Mouse (Mus musculus) hindbrain, embryonic 12.5 days (tissue): ENCODE data around the gene Maged2. TPM values are rescaled to one million over a fixed set of nuclear protein-coding genes. Genes with fewer than 3 reads are reported as not detected.
A peak's percentile ranks its signal among the peaks of the same experiment; 100 is the strongest.
"Not testable (repeated sequence)": the region's sequence is repeated elsewhere in the genome, so short reads cannot be mapped to it uniquely, and the experiment has no call there.

Experiments used
- ATAC-seq: fragments of 200-750 bp; cut with Nextera tagmentation; 2 replicates; pipeline ENCODE4 v1.8.0; 2017; ENCODE audit warnings: moderate TSS enrichment; ENCODE audit not compliant: low FRiP score
- H3K27ac ChIP-seq: fragments of 300-500 bp; sonication (generic); 2 replicates; pipeline ENCODE4 v1.5.1; 2016; ENCODE audit warnings: mild to moderate bottlenecking
- H3K27me3 ChIP-seq: fragments of 300-500 bp; sonication (generic); 2 replicates; pipeline ENCODE4 v1.6.1; 2016; ENCODE audit warnings: mild to moderate bottlenecking
- H3K36me3 ChIP-seq: fragments of 300-500 bp; sonication (generic); 2 replicates; pipeline ENCODE4 v1.6.1; 2016; ENCODE audit warnings: mild to moderate bottlenecking
- H3K4me1 ChIP-seq: fragments of 300-500 bp; sonication (generic); 2 replicates; pipeline ENCODE4 v1.6.1; 2016
- H3K4me2 ChIP-seq: fragments of 300-500 bp; sonication (generic); replicated peaks from 2 replicates; pipeline ENCODE4 v1.6.1; 2016; ENCODE audit warnings: mild to moderate bottlenecking
- H3K4me3 ChIP-seq: fragments of 300-500 bp; sonication (generic); 2 replicates; pipeline ENCODE4 v1.5.1; 2016; ENCODE audit warnings: mild to moderate bottlenecking
- H3K9ac ChIP-seq: fragments of 300-500 bp; sonication (generic); 2 replicates; pipeline ENCODE4 v1.6.1; 2016; ENCODE audit warnings: mild to moderate bottlenecking, moderate library complexity
- H3K9me3 ChIP-seq: fragments of 300-500 bp; sonication (generic); replicated peaks from 2 replicates; pipeline ENCODE4 v1.6.1; 2016; ENCODE audit warnings: mild to moderate bottlenecking
- WGBS: fragments of 180-500 bp; shearing (Covaris S2); methylation state at CpG from one replicate; pipeline ENCODE4 v1.1.7; 2016; 5-methylcytosine and 5-hydroxymethylcytosine counted together
- polyA plus RNA-seq: library from polyadenylated mRNA; unstranded; fragments of >200 nt; fragmentation: Nextera tagmentation; extraction: Ambion mirVana; gene quantifications from 2 replicates; pipeline ENCODE4 v1.2.1, GENCODE M21; 2016

The Maged2 gene
- 456 and 471 TPM in 2 replicates for polyA plus RNA-seq

GRCm38 (mm10) chrX:150814139-150814469 lies at the start of gene Maged2:
Gene Maged2 (minus strand): TSS chrX:150814345.
- Histone ChIP-seq H3K9ac (peak within 1 kb of the TSS; percentile 53), H3K9me3 (no peaks in the 10 kb centered on the region), H3K27ac (peak within 1 kb of the TSS; percentile 82), H3K36me3 (peaks cover 19% of the 10 kb centered on the region), H3K4me2 (peak within 1 kb of the TSS; percentile 50), H3K4me1 (0 out of 2 replicates have a peak, but pooled peaks cover 2% of the 10 kb centered on the region), H3K27me3 (no peaks in the 10 kb centered on the region; the same call in 1 of the 2 replicates), H3K4me3 (peak within 1 kb of the TSS; percentile 46)
- ATAC-seq = peak; percentile 39
- WGBS = 28% methylated on average over 7 of the region's 7 CpGs

- no peak overlapping the region for H3K4me2 ChIP-seq
- ATAC-seq = no peak
- WGBS = 67% methylated on average over 8 of the region's 8 CpGs
Measured at GRCm38 (mm10) chrX:150848230-150848629, 34.1 kb upstream of the Maged2 start.

GRCm38 (mm10) chrX:150845480-150846205 lies 31.5 kb upstream of the Maged2 start:
- peak; percentile 88 for ATAC-seq
- H3K4me3 ChIP-seq, H3K36me3 ChIP-seq, H3K9ac ChIP-seq, H3K27me3 ChIP-seq, H3K4me1 ChIP-seq, H3K27ac ChIP-seq, H3K9me3 ChIP-seq, H3K4me2 ChIP-seq: not testable (repeated sequence)
- WGBS = 77% methylated on average over 4 of the region's 10 CpGs

More at GRCm38 (mm10) chrX:150848230-150848629, 34.1 kb upstream of the Maged2 start:
- Histone ChIP-seq H3K27me3 (0 out of 2 replicates have a peak, but pooled peaks cover 3% of the 10 kb centered on the region), H3K9ac (no peak overlapping the region), H3K4me3 (no peak overlapping the region), H3K27ac (no peak overlapping the region), H3K36me3 (no peaks in the 10 kb centered on the region), H3K4me1 (no peaks in the 10 kb centered on the region), H3K9me3 (no peaks in the 10 kb centered on the region)

GRCm38 (mm10) chrX:150843257-150843656 lies 29.1 kb upstream of the Maged2 start:
- H3K27ac ChIP-seq, H3K36me3 ChIP-seq, H3K9me3 ChIP-seq, ATAC-seq, H3K4me2 ChIP-seq, H3K27me3 ChIP-seq, H3K4me3 ChIP-seq, H3K9ac ChIP-seq, H3K4me1 ChIP-seq: not testable (repeated sequence)
- 100% methylated on average over 1 of the region's 4 CpGs for WGBS

- Histone ChIP-seq H3K4me3 (no peak overlapping the region), H3K9ac (no peak overlapping the region), H3K27me3 (peaks cover 11% of the 10 kb centered on the region), H3K9me3 (no peaks in the 10 kb centered on the region), H3K27ac (no peak overlapping the region), H3K4me1 (no peaks in the 10 kb centered on the region), H3K36me3 (no peaks in the 10 kb centered on the region), H3K4me2 (no peak overlapping the region)
- ATAC-seq = no peak
- WGBS = 80% methylated on average over 4 of the region's 4 CpGs
Measured at GRCm38 (mm10) chrX:150830297-150830696, 16.2 kb upstream of the Maged2 start.

GRCm38 (mm10) chrX:150817278-150817677 lies 3.1 kb upstream of the Maged2 start:
- 0 out of 2 replicates have a peak, but pooled peaks cover 1% of the 10 kb centered on the region for H3K4me1 ChIP-seq
- no peaks in the 10 kb centered on the region for H3K9me3 ChIP-seq
- H3K27ac ChIP-seq = no peak overlapping the region
- no peak overlapping the region for H3K9ac ChIP-seq
- H3K4me2 ChIP-seq = no peak overlapping the region
- H3K4me3 ChIP-seq = no peak overlapping the region
- ATAC-seq = no peak
- H3K36me3 ChIP-seq = no peaks in the 10 kb centered on the region
- H3K27me3 ChIP-seq = no peaks in the 10 kb centered on the region

GRCm38 (mm10) chrX:150815601-150816000 lies 1.5 kb upstream of the Maged2 start:
- H3K4me3 ChIP-seq = no peak overlapping the region
- no peak overlapping the region for H3K27ac ChIP-seq
- H3K27me3 ChIP-seq = no peaks in the 10 kb centered on the region; the same call in 1 of the 2 replicates
- H3K9ac ChIP-seq = no peak overlapping the region
- WGBS = 79% methylated on average over 1 of the region's 1 CpGs
- no peak for ATAC-seq
- 0 out of 2 replicates have a peak, but pooled peaks cover 2% of the 10 kb centered on the region for H3K4me1 ChIP-seq
- peaks cover 9% of the 10 kb centered on the region for H3K36me3 ChIP-seq
- no peaks in the 10 kb centered on the region for H3K9me3 ChIP-seq
- H3K4me2 ChIP-seq = no peak overlapping the region

- peak; percentile 68 for ATAC-seq
- Histone ChIP-seq H3K9ac (peak overlapping the region; percentile 53), H3K4me2 (peak overlapping the region; percentile 50), H3K36me3 (peaks cover 24% of the 10 kb centered on the region), H3K27me3 (no peaks in the 10 kb centered on the region; the same call in 1 of the 2 replicates), H3K9me3 (no peaks in the 10 kb centered on the region), H3K27ac (peak overlapping the region; percentile 82), H3K4me1 (0 out of 2 replicates have a peak, but pooled peaks cover 2% of the 10 kb centered on the region), H3K4me3 (peak overlapping the region; percentile 46)
- WGBS = 30% methylated on average over 15 of the region's 16 CpGs
Measured at GRCm38 (mm10) chrX:150813464-150814138, 544 bp downstream of the Maged2 start.

GRCm38 (mm10) chrX:150812787-150813298 lies 1.3 kb downstream of the Maged2 start:
- WGBS = 21% methylated on average over 23 of the region's 24 CpGs
- H3K4me1 ChIP-seq = 0 out of 2 replicates have a peak, but pooled peaks cover 2% of the 10 kb centered on the region
- H3K27me3 ChIP-seq = no peaks in the 10 kb centered on the region; the same call in 1 of the 2 replicates
- H3K36me3 ChIP-seq = peaks cover 26% of the 10 kb centered on the region
- no peaks in the 10 kb centered on the region for H3K9me3 ChIP-seq
- H3K4me3 ChIP-seq = peak overlapping the region; percentile 46
- peak overlapping the region; percentile 82; the same call in 1 of the 2 replicates for H3K27ac ChIP-seq
- peak; percentile 95 for ATAC-seq
- peak overlapping the region; percentile 59 for H3K9ac ChIP-seq
- H3K4me2 ChIP-seq = peak overlapping the region; percentile 53

GRCm38 (mm10) chrX:150800987-150801386 lies 13.2 kb downstream of the Maged2 start:
- not testable (repeated sequence) for H3K9ac ChIP-seq, H3K4me2 ChIP-seq, H3K4me1 ChIP-seq, H3K27me3 ChIP-seq, ATAC-seq, H3K36me3 ChIP-seq, H3K4me3 ChIP-seq, H3K9me3 ChIP-seq, H3K27ac ChIP-seq
- 76% methylated on average over 2 of the region's 4 CpGs for WGBS

- not testable (repeated sequence) for H3K4me1 ChIP-seq, H3K4me3 ChIP-seq, H3K9me3 ChIP-seq, H3K27ac ChIP-seq, H3K9ac ChIP-seq, H3K27me3 ChIP-seq, H3K36me3 ChIP-seq, H3K4me2 ChIP-seq
- 66% methylated on average over 4 of the region's 10 CpGs for WGBS
- peak; percentile 88 for ATAC-seq
Measured at GRCm38 (mm10) chrX:150798493-150799177, 15.5 kb downstream of the Maged2 start.
